Mouse (Mus musculus) spleen, adult 2 months (tissue): ENCODE results near the gene Spo11. TPM values are rescaled to one million over a fixed set of nuclear protein-coding genes. Genes with fewer than 3 reads are reported as not detected.

Experiments
- DNase-seq, 2 experiments: peaks; one replicate each; pipeline versions ENCODE4 v3.0.0 to v3.0.0-alpha.2; 2012 to 2021; ENCODE audit warnings: low spot score in 2 of 2, low read depth in 1 of 2
- H3K27ac ChIP-seq: fragments of 200-500 bp; 2 replicates; pipeline ENCODE4 v1.5.1; 2012; ENCODE audit warnings: low read length, inconsistent platforms; ENCODE audit not compliant: insufficient read depth
- H3K27me3 ChIP-seq: fragments of 200-500 bp; 2 replicates; pipeline ENCODE4 v1.6.1; 2012; ENCODE audit warnings: mild to moderate bottlenecking, moderate library complexity, low read length, inconsistent platforms; ENCODE audit not compliant: control insufficient read depth, insufficient read depth
- H3K36me3 ChIP-seq: fragments of 200-500 bp; 2 replicates; pipeline ENCODE4 v1.6.1; 2012; ENCODE audit warnings: mild to moderate bottlenecking, low read length, inconsistent platforms; ENCODE audit not compliant: control insufficient read depth, insufficient read depth
- H3K4me1 ChIP-seq: fragments of 200-500 bp; 2 replicates; pipeline ENCODE4 v1.6.1; 2011; ENCODE audit warnings: inconsistent platforms; ENCODE audit not compliant: control insufficient read depth, insufficient read depth, insufficient read length
- H3K4me3 ChIP-seq: fragments of 200-500 bp; 2 replicates; pipeline ENCODE4 v1.5.1; 2011; ENCODE audit warnings: mild to moderate bottlenecking, inconsistent platforms; ENCODE audit not compliant: insufficient read depth, insufficient read length; ENCODE audit errors: extremely low read depth
- CTCF ChIP-seq: fragments of 200-500 bp; IDR thresholded peaks from 2 replicates; pipeline ENCODE4 v1.5.1; 2011; ENCODE audit warnings: mild to moderate bottlenecking, inconsistent platforms; ENCODE audit not compliant: insufficient read depth, insufficient read length, insufficient replicate concordance; ENCODE audit errors: extremely low read depth
- POLR2A ChIP-seq: fragments of 200-500 bp; IDR thresholded peaks from 2 replicates; pipeline ENCODE4 v1.6.1; 2011; ENCODE audit warnings: low read depth, low read length, inconsistent platforms
- WGBS: fragments of 180-500 bp; shearing (Covaris S2); methylation state at CpG from one replicate; pipeline ENCODE4 v1.1.7; 2018; 5-methylcytosine and 5-hydroxymethylcytosine counted together
- polyA plus RNA-seq: library from polyadenylated mRNA; depleted of rRNA; stranded (reverse); fragments of >200 nt; gene quantifications from 2 replicates; pipeline ENCODE4 v1.2.3, GENCODE M21; 2012

The Spo11 gene
- polyA plus RNA-seq, 1 experiment, result 0.98 TPM

DNA sequence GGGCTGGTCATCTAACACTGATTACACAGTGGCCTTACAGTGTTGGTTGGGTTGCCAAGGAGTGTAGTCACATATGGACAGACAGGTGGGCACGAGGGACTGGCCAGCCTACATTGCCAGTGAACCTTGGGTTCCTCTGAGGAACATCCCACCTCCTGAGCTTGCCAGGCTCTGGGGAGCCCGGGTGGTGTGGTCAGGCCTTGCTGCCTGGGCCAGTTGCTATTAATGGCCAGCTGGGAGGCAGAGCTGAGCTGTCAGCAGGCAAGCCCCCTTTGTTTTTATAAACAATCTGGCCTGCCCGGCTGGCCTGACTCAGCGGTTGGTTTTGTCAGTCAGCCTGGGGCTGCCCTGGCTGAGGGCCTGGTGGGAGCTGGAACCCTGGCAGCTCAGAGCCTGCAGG lies 47.4 kb downstream of the Spo11 start:
- Histone ChIP-seq H3K4me1 (peaks cover 62% of the 10 kb centered on the region), H3K27me3 (no peaks in the 10 kb centered on the region), H3K4me3 (peak overlapping the region; percentile 38; the same call in 1 of the 2 replicates), H3K36me3 (peaks cover 52% of the 10 kb centered on the region), H3K27ac (peak overlapping the region; percentile 93)
- TF ChIP-seq POLR2A (no peak), CTCF (no peak)
- WGBS, result 37% methylated on average over 4 of the region's 4 CpGs
- DNase-seq, result no peak

- Histone ChIP-seq H3K36me3 (peaks cover 63% of the 10 kb centered on the region), H3K4me3 (peak overlapping the region; percentile 38; the same call in 1 of the 2 replicates), H3K27me3 (no peaks in the 10 kb centered on the region), H3K27ac (peak overlapping the region; percentile 93), H3K4me1 (peaks cover 66% of the 10 kb centered on the region)
- no peak for DNase-seq
- WGBS, result 11% methylated on average over 5 of the region's 5 CpGs
- no peak for TF ChIP-seq CTCF
- TF ChIP-seq POLR2A, result no peak
Observed at GRCm38 (mm10) chr2:173026286-173026685, 48.8 kb downstream of the Spo11 start.

DNA sequence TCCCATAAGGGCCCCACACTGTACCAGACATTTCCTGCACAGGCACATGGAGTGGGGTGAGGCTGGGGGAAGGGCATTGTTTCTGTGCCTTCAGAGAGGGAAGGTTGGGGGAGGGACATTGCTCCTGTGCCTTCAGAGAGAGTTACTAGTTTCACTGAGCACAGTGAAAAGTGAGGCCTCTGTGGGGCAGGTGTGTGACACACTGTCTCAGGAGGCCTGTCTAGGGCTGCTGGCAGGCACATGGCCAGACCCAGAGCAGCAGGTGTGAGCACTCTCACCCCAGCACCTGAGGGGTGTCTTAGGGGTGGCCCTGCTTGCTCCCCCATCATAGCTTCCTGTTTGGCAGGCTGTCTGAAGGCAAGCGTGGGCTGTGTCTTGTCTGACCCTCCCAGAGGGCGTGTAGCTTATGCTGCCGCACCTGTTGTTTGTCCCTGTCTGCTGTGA lies 49.2 kb downstream of the Spo11 start:
- Histone ChIP-seq H3K27me3 (no peaks in the 10 kb centered on the region), H3K36me3 (peaks cover 68% of the 10 kb centered on the region), H3K4me1 (peaks cover 68% of the 10 kb centered on the region), H3K27ac (peak overlapping the region; percentile 93), H3K4me3 (peak overlapping the region; percentile 38; the same call in 1 of the 2 replicates)
- WGBS, result 5% methylated on average over 3 of the region's 3 CpGs
- TF ChIP-seq CTCF (no peak), POLR2A (no peak)
- DNase-seq, result peak; percentile 76 to 81

GRCm38 (mm10) chr2:173027169-173027823 lies 49.8 kb downstream of the Spo11 start:
- Histone ChIP-seq H3K27ac (peak overlapping the region; percentile 93), H3K27me3 (no peaks in the 10 kb centered on the region), H3K4me3 (peak overlapping the region; percentile 37), H3K4me1 (peaks cover 73% of the 10 kb centered on the region), H3K36me3 (peaks cover 73% of the 10 kb centered on the region)
- no peak for TF ChIP-seq POLR2A
- no peak for TF ChIP-seq CTCF
- WGBS, result 70% methylated on average over 6 of the region's 6 CpGs
- DNase-seq, result no peak

DNA sequence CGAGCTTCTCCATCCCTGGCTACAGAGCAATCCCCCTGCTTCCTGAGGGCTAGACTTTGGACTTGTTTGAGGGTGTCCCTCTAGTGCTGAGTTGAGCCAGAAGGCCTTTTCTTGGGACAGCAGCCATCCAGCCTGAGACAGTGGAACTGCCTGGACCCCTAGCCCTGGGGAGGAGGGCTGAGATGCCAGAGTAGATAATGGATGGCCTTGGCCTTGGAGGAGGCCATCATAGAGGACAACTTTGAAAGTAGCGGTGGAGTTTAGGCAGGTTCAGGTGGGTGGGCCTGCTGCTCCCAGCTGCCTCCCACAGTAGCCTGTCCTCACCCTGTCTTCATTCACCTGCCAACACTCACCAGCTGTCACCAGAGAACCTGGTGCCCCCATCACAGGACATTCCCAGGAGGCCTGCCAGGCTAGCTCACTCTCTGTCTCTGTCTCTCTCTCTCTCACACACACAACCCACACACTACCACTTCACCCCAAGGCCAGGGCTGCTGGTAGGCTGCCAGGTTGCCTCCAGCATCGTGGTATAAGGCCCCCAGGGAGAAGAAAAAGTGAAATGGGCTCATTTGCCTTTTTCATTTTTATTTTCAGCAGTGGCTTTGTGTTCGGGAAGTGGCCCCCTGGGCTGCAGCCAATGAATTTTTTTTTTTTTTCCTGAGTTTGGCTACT lies 50.5 kb downstream of the Spo11 start:
- Histone ChIP-seq H3K4me3 (peak overlapping the region; percentile 37; the same call in 1 of the 2 replicates), H3K27ac (peak overlapping the region; percentile 93), H3K36me3 (peaks cover 78% of the 10 kb centered on the region), H3K27me3 (no peaks in the 10 kb centered on the region), H3K4me1 (peaks cover 78% of the 10 kb centered on the region)
- DNase-seq, result peak in 1 of 2 experiments; percentile 48
- TF ChIP-seq POLR2A (no peak), CTCF (no peak)
- WGBS, result 38% methylated on average over 4 of the region's 4 CpGs

DNA sequence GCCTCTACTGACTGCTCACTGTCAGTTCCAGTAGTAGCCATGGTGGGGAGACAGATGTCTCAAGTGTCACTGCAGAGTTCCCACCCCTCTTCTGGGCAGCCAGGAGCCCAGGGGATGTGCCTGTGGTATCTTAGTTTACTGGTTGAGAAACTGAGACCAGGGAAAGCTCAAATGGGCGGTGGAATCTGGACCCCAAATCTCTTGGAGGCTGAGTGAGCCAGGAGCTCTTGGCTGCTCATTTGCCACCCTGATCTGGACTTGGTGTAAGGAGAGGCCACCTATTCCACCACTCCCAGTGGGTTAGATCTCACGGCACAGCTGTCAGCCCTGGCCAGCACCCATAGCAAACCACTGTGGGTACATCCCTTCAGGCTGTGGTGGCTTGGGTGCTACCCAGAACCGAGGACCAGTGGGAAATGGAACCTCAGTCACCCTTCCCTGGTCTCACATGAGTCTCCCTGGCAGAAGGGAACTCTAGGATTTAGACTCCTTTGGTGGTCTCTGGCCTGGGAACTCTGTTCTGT lies 51.1 kb downstream of the Spo11 start:
- Histone ChIP-seq H3K4me1 (peaks cover 84% of the 10 kb centered on the region), H3K4me3 (no peak overlapping the region), H3K27ac (peak overlapping the region; percentile 93), H3K36me3 (peaks cover 83% of the 10 kb centered on the region), H3K27me3 (no peaks in the 10 kb centered on the region)
- DNase-seq, result no peak
- WGBS, result 29% methylated on average over 3 of the region's 3 CpGs
- TF ChIP-seq POLR2A (no peak), CTCF (no peak)
